Mouse (Mus musculus) MEL (cell line): ENCODE results near the gene Ercc6l2.

Experiments used
- CTCF ChIP-seq, 3 experiments: IDR thresholded peaks in 2 of 3; conservative IDR thresholded peaks in 1 of 3; 2 replicates each; pipeline ENCODE4 v1.5.1; 2011 to 2012; ENCODE audit warnings: low read length in 3 of 3, low read depth in 2 of 3, mild to moderate bottlenecking in 2 of 3, improper control_type of control experiment in 1 of 3, inconsistent platforms in 1 of 3, mixed read lengths in 1 of 3, moderate library complexity in 1 of 3; ENCODE audit not compliant: control insufficient read depth in 1 of 3, insufficient read depth in 1 of 3, poor library complexity in 1 of 3, severe bottlenecking in 1 of 3
- EP300 ChIP-seq, 2 experiments: IDR thresholded peaks; 2 replicates each; pipeline ENCODE4 v1.6.1; 2011; ENCODE audit warnings: improper control_type of control experiment in 2 of 2, low read length in 2 of 2, low read depth in 1 of 2, mild to moderate bottlenecking in 1 of 2
- GATA1 ChIP-seq: IDR thresholded peaks from 2 replicates; pipeline ENCODE4 v1.6.1; 2011; ENCODE audit warnings: low read depth, low read length, improper control_type of control experiment
- HCFC1 ChIP-seq: IDR thresholded peaks from 2 replicates; pipeline ENCODE4 v1.6.1; 2012; ENCODE audit warnings: low read depth, mild to moderate bottlenecking, inconsistent platforms, low read length, improper control_type of control experiment, moderate library complexity
- KAT2A ChIP-seq: conservative IDR thresholded peaks from 2 replicates; pipeline ENCODE4 v1.6.1; 2012; ENCODE audit warnings: low read depth, low read length, improper control_type of control experiment, inconsistent platforms
- MAFK ChIP-seq: IDR thresholded peaks from 2 replicates; pipeline ENCODE4 v1.6.1; 2011; ENCODE audit warnings: low read depth, mild to moderate bottlenecking, low read length, improper control_type of control experiment, borderline replicate concordance
- POLR2A ChIP-seq, 2 experiments: IDR thresholded peaks; 2 replicates each; pipeline ENCODE4 v1.6.1; 2011 to 2012; ENCODE audit warnings: low read length in 2 of 2, mild to moderate bottlenecking in 2 of 2, control low read depth in 1 of 2, improper control_type of control experiment in 1 of 2, low read depth in 1 of 2, moderate library complexity in 1 of 2; ENCODE audit not compliant: control insufficient read depth in 1 of 2, insufficient read depth in 1 of 2, poor library complexity in 1 of 2
- RAD21 ChIP-seq: IDR thresholded peaks from 2 replicates; pipeline ENCODE4 v1.6.1; 2011; ENCODE audit warnings: mild to moderate bottlenecking, low read depth, low read length, improper control_type of control experiment
- SMC3 ChIP-seq: IDR thresholded peaks from 2 replicates; pipeline ENCODE4 v1.6.1; 2011; ENCODE audit warnings: low read depth, low read length, improper control_type of control experiment
- TAL1 ChIP-seq: IDR thresholded peaks from 2 replicates; pipeline ENCODE4 v1.6.1; 2012; ENCODE audit warnings: mild to moderate bottlenecking, inconsistent platforms, low read length, moderate library complexity, mixed read lengths
- UBTF ChIP-seq: IDR thresholded peaks from 2 replicates; pipeline ENCODE4 v1.6.1; 2012; ENCODE audit warnings: low read depth, mild to moderate bottlenecking, inconsistent platforms, low read length, improper control_type of control experiment, moderate library complexity, borderline replicate concordance; ENCODE audit not compliant: insufficient read depth
- USF1 ChIP-seq: IDR thresholded peaks from 2 replicates; pipeline ENCODE4 v1.6.1; 2014; ENCODE audit warnings: low read depth, mild to moderate bottlenecking, inconsistent platforms, low read length, improper control_type of control experiment, moderate library complexity
- USF2 ChIP-seq, 2 experiments: IDR thresholded peaks; 2 replicates each; pipeline ENCODE4 v1.6.1; 2011 to 2012; ENCODE audit warnings: improper control_type of control experiment in 2 of 2, low read length in 2 of 2, borderline replicate concordance in 1 of 2, inconsistent platforms in 1 of 2, low read depth in 1 of 2, mild to moderate bottlenecking in 1 of 2; ENCODE audit not compliant: insufficient read depth in 1 of 2

GRCm38 (mm10) chr13:63850308-63851011, 35.4 kb downstream of the Ercc6l2 start:
- TF ChIP-seq RAD21 (no peak), TAL1 (peak; percentile 63), EP300 (IDR thresholded peaks at IDR 0.05; ENCODE audit: low read depth in 1 of 2, low read length in 2 of 2) (peak; percentile 64 to 71; a peak in 3 of 4 replicates), UBTF (no peak), HCFC1 (no peak), CTCF (IDR thresholded peaks at IDR 0.05 in 2 of 3, conservative IDR thresholded peaks at IDR 0.05 in 1 of 3; ENCODE audit: control insufficient read depth in 1 of 3, insufficient read depth in 1 of 3, low read depth in 2 of 3, low read length in 3 of 3, poor library complexity in 1 of 3, severe bottlenecking in 1 of 3) (no peak), SMC3 (no peak), POLR2A (IDR thresholded peaks at IDR 0.05; ENCODE audit: control insufficient read depth in 1 of 2, insufficient read depth in 1 of 2, low read depth in 1 of 2, low read length in 2 of 2, poor library complexity in 1 of 2) (no peak), KAT2A (no peak), GATA1 (peak; percentile 64), USF2 (IDR thresholded peaks at IDR 0.05; ENCODE audit: borderline replicate concordance in 1 of 2, insufficient read depth in 1 of 2, low read depth in 1 of 2, low read length in 2 of 2) (no peak), MAFK (no peak), USF1 (no peak)
